ENCODE assay signal across 11 mouse cellular contexts in genomic region chr14:12388806-12389436, GRCm38 (mm10). TPM values are rescaled to one million over a fixed set of nuclear protein-coding genes. Genes with fewer than 3 reads are reported as not detected.
A peak's percentile ranks its signal among the peaks of the same experiment; 100 is the strongest.
DNase-seq lines count a peak whose midpoint lies in the region; ATAC-seq lines count a peak whose summit lies in the region.
"Had no signal": no experiment of that assay in that cellular context is flagged by ENCODE, and none has a peak within 500 bp of the region (broad histone marks: within the 10 kb centered on the region; RNA-seq: fewer than 3 reads in every experiment).

No protein-coding gene starts in this region.

- H3K9ac ChIP-seq in forebrain, embryonic 14.5 days (ENCODE audit: low read length): no peak overlapping the region
- H3K9ac ChIP-seq: limb, embryonic 15.5 days had no signal

- H3K9me3 ChIP-seq in forebrain, embryonic 14.5 days (replicated peaks; ENCODE audit: control insufficient read depth, low read length): no peaks in the 10 kb centered on the region
- H3K9me3 ChIP-seq: limb, embryonic 15.5 days had no signal

- H3K4me2 ChIP-seq in forebrain, embryonic 14.5 days (ENCODE audit: low read length): peak overlapping the region; percentile 13; the same call in 1 of the 2 replicates
- H3K4me2 ChIP-seq: limb, embryonic 15.5 days had no signal

- DNase-seq in cerebellum, postnatal 10 days: peak; percentile 92 to 96
- peak; percentile 94 for DNase-seq in forebrain, embryonic 14.5 days (ENCODE audit: low spot score)
- peak; percentile 57 for DNase-seq in mesoderm, embryonic 11.5 days (ENCODE audit: low read depth, low spot score)
- DNase-seq in retina, postnatal 7 days (ENCODE audit: low read depth, low spot score): peak; percentile 23
- DNase-seq in spleen, postnatal 4 days (ENCODE audit: low spot score in 2 of 2): no peak
- no peak for DNase-seq in adrenal gland, postnatal 4 days (ENCODE audit: low spot score in 2 of 2)
- DNase-seq in lung, postnatal 36 days: no peak
- DNase-seq: heart, adult 2 months had no signal

- H3K27ac ChIP-seq in forebrain, embryonic 14.5 days (ENCODE audit: low read depth, low read length): peak overlapping the region; percentile 71; the same call in 1 of the 2 replicates
- H3K27ac ChIP-seq: heart, adult 2 months; kidney, postnatal 0 days; limb, embryonic 15.5 days had no signal

- H3K4me3 ChIP-seq in forebrain, embryonic 14.5 days (ENCODE audit: low read depth, low read length): no peak overlapping the region
- H3K4me3 ChIP-seq: heart, adult 2 months; limb, embryonic 15.5 days had no signal

- ATAC-seq in forebrain, embryonic 14.5 days: peak; percentile 40

- WGBS in forebrain, embryonic 14.5 days: 2% methylated on average over 14 of the region's 14 CpGs

- peaks cover 58% of the 10 kb centered on the region for H3K4me1 ChIP-seq in forebrain, embryonic 14.5 days (ENCODE audit: control insufficient read depth, insufficient read depth, low read length)

- H3K27me3 ChIP-seq in forebrain, embryonic 14.5 days (replicated peaks; ENCODE audit: control insufficient read depth, insufficient read depth, low read length): peaks cover 2% of the 10 kb centered on the region; the same call in 1 of the 2 replicates

- no peaks in the 10 kb centered on the region for H3K36me3 ChIP-seq in forebrain, embryonic 14.5 days (ENCODE audit: control insufficient read depth, insufficient read depth, low read length)
- H3K36me3 ChIP-seq: limb, embryonic 15.5 days had no signal

RNA-seq across cellular contexts. Expression of gene Fezf2, which starts 40.9 kb away (rescaled TPM):
- polyA plus RNA-seq in forebrain, embryonic 14.5 days (2014; fragmentation: Nextera tagmentation; extraction: Ambion mirVana): 69.6 and 81.3 TPM in 2 replicates
- not detected for total RNA-seq in adrenal gland, postnatal 4 days (2021)
- total RNA-seq: common myeloid progenitor, adult 5-6 weeks; heart, adult 2 months had no signal
- polyA plus RNA-seq: heart, adult 2 months; kidney, postnatal 0 days; limb, embryonic 15.5 days had no signal

Comparison
In these comparisons a context has a peak if more than half of its experiments do, and no peak if none do; other contexts are left out.
1. DNase-seq: peak in cerebellum, postnatal 10 days (2 of 2), forebrain, embryonic 14.5 days (single experiment), mesoderm, embryonic 11.5 days (single experiment) and retina, postnatal 7 days (single experiment); none in spleen, postnatal 4 days (0 of 2), adrenal gland, postnatal 4 days (0 of 2) and lung, postnatal 36 days (single experiment).